Mouse (Mus musculus) liver, adult 2 months (tissue): ENCODE results near the gene Olfr1123.

Experiments used
- CTCF ChIP-seq: fragments of 200-500 bp; IDR thresholded peaks from 2 replicates; pipeline ENCODE4 v1.5.1; 2011; ENCODE audit warnings: low read depth, low read length, control low read depth
- POLR2A ChIP-seq: fragments of 200-500 bp; IDR thresholded peaks from 2 replicates; pipeline ENCODE4 v1.6.1; 2011; ENCODE audit warnings: low read length, control low read depth; ENCODE audit not compliant: insufficient read depth; ENCODE audit errors: extremely low read depth

- no peak for TF ChIP-seq CTCF
- TF ChIP-seq POLR2A, result no peak
These were observed 30.9 kb upstream of the Olfr1123 start, which contains the start of gene Olfr1122 for GRCm38 (mm10) chr2:87385549-87385948.
